Mouse (Mus musculus): Measurements from ENCODE around the gene 4933415F23Rik. TPM values are rescaled to one million over a fixed set of nuclear protein-coding genes. Genes with fewer than 3 reads are reported as not detected.

The 4933415F23Rik gene
- polyA plus RNA-seq, 1 experiment from 2014 or later: not detected

DNA sequence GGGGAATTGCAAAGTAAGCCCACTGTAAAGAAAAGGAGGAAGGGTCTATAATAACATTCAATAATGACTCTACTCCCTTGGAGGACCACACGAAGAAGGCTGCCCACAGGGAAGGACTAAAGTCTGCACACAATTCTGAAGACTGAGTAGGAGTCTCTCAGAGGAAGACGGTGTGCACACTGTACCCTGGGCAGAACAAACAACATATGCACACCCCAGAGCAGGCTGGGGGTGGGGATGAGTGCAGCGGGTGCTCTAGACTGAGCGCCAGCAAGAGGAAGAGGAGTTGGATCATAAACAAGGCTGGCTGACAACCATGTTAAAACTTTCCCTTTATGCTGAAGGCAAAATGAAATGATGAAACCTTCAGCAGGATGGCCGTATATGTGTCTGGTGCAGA is 34.3 kb downstream of the 4933415F23Rik start:
- Histone ChIP-seq H3K36me3 (replicated peaks) (no peaks in the 10 kb centered on the region), H3K9me3 (no peaks in the 10 kb centered on the region), H3K4me1 (no peaks in the 10 kb centered on the region), H3K9ac (no peak overlapping the region), H3K27me3 (replicated peaks) (no peaks in the 10 kb centered on the region), H3K27ac (no peak overlapping the region), H3K4me3 (no peak overlapping the region), H3K4me2 (no peak overlapping the region)
- WGBS: 88% methylated on average over 5 of the region's 5 CpGs
- no peak for ATAC-seq (replicated peaks)

DNA sequence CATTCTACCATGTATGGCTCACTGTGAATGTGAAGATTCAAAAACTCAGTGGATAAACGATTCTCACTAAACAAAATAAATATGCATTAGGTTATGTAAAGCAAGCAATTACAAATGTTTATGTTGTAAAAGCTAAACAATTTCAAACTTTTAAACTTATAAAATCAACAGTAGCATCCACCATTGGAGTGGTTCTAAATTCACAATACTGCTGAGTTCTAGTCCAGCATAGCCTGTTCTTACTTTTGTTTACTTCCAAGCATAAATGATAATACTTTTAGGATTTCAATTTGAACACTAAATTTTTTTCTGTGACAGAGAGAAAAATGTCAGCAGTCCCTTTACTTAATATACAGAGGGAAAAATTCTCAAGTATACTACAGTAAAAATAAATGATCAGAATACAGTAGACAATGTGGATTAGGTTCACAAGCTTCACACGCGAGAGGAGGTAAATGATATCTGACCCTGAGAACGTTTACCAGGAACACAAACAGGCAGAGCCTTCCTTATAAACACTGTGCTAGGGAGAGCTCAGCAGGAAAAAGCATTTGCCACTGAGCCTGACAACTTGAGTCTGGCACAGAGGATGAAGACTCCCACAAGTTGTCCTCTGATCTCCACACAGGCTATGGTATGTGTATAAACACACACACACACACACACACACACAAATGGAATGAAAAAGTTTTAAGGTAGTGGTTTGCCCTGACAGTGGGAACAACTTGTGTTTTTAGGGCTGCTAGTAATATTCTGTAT is 37.2 kb downstream of the 4933415F23Rik start:
- no peak for ATAC-seq (replicated peaks)
- no peak overlapping the region for H3K27ac ChIP-seq
- H3K9me3 ChIP-seq: no peaks in the 10 kb centered on the region
- H3K4me2 ChIP-seq: no peak overlapping the region
- WGBS: 76% methylated on average over 4 of the region's 4 CpGs
- H3K36me3 ChIP-seq (replicated peaks): no peaks in the 10 kb centered on the region
- no peak overlapping the region for H3K4me3 ChIP-seq
- no peaks in the 10 kb centered on the region for H3K4me1 ChIP-seq
- no peak overlapping the region for H3K9ac ChIP-seq
- no peaks in the 10 kb centered on the region for H3K27me3 ChIP-seq (replicated peaks)

DNA sequence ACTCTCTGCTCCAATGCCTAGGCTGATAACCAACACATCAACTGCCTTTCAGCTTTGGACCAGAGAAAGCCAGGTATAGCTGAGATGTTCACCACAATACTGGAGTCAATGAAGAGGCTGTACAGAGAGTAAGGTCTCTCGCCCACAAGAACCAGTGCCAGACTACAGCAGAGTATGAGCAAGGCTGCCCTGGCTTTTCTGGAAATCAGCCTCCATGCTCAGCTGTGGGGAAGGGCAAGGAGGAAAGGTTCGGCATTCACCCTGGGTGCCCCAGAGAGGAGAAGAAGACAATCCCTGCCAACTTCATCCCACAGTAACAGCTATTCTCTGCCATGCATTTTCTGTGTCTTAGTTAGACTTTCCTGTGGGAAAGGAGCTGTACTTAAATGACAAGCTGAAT is 38.1 kb downstream of the 4933415F23Rik start:
- 92% methylated on average over 2 of the region's 2 CpGs for WGBS
- Histone ChIP-seq H3K4me2 (no peak overlapping the region), H3K4me1 (no peaks in the 10 kb centered on the region), H3K9me3 (no peaks in the 10 kb centered on the region), H3K4me3 (no peak overlapping the region), H3K36me3 (replicated peaks) (no peaks in the 10 kb centered on the region), H3K27ac (no peak overlapping the region), H3K27me3 (replicated peaks) (no peaks in the 10 kb centered on the region), H3K9ac (no peak overlapping the region)
- ATAC-seq (replicated peaks): no peak

DNA sequence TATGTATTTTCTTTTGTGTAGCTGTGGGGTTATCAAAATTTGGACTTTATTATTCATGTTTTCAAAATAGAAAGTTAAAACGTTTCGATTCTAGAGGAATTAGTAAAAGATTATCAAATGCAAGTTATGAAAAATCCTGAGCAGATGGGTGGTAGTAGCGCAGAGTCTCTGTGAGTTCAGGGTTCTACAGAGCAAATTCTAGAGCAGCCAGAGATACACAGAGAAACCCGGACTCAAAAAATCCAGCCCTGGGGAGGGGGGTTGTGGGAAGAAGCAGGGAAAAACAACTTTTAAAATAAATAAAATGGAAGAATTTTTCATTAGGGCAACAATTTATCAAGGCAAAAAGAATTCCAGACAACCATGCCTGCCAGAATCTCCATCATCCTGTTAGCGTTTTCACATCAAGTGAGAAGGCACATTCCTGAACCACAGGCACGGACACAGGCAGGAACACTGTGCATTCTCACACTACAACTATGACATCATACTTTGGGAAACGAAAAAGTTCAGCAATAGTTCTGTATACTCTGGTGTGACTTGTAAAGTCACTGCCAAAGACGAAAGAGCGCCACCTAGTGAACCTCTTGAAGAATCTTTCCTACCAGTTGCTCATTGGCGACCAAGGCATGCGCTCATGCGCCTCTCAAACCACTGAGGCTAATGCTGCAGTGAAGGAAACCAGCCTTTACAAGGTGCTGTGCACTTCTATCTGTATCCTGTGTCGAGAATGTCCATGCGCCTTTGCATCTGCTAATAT is 40.3 kb downstream of the 4933415F23Rik start:
- peak; percentile 98 for ATAC-seq (replicated peaks)
- 29% methylated on average over 14 of the region's 14 CpGs for WGBS
- Histone ChIP-seq H3K4me2 (no peak overlapping the region), H3K27me3 (replicated peaks) (no peaks in the 10 kb centered on the region), H3K9ac (no peak overlapping the region), H3K4me3 (no peak overlapping the region), H3K36me3 (replicated peaks) (no peaks in the 10 kb centered on the region), H3K9me3 (no peaks in the 10 kb centered on the region), H3K4me1 (no peaks in the 10 kb centered on the region), H3K27ac (no peak overlapping the region)

DNA sequence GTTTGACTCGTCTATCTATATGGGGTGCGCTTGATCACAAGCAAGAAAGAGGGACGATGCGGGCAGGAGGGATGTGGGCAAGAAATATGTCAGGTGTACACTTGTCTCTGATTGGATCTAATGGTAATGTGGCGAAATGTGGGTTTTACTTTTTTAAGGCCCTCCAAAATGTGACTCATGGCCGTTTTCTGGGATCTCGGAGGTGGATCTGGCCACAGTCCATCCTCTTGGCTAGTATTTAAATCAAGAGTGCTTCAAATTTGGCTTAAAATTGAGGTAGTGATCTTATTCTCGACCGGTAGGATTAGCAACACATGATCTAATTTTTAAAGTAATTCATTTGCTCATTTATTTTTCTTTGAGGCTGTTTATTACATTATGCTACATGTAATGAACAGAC is 42.0 kb downstream of the 4933415F23Rik start:
- no peak for ATAC-seq (replicated peaks)
- no peak overlapping the region for H3K9ac ChIP-seq
- no peak overlapping the region for H3K4me2 ChIP-seq
- no peak overlapping the region for H3K4me3 ChIP-seq
- no peaks in the 10 kb centered on the region for H3K36me3 ChIP-seq (replicated peaks)
- H3K27ac ChIP-seq: no peak overlapping the region
- H3K27me3 ChIP-seq (replicated peaks): no peaks in the 10 kb centered on the region
- no peaks in the 10 kb centered on the region for H3K4me1 ChIP-seq
- 92% methylated on average over 9 of the region's 9 CpGs for WGBS
- no peaks in the 10 kb centered on the region for H3K9me3 ChIP-seq

Measured in midbrain, embryonic 15.5 days (tissue).